Mouse (Mus musculus): ENCODE measurements around the gene Wdr66.

The Wdr66 gene

GRCm38 (mm10) chr5:123364302-123364971, 112.5 kb downstream of the Wdr66 start:
- DNase-seq: no peak

GRCm38 (mm10) chr5:123368869-123369488, 117.1 kb downstream of the Wdr66 start:
- DNase-seq: peak; percentile 45

DNA sequence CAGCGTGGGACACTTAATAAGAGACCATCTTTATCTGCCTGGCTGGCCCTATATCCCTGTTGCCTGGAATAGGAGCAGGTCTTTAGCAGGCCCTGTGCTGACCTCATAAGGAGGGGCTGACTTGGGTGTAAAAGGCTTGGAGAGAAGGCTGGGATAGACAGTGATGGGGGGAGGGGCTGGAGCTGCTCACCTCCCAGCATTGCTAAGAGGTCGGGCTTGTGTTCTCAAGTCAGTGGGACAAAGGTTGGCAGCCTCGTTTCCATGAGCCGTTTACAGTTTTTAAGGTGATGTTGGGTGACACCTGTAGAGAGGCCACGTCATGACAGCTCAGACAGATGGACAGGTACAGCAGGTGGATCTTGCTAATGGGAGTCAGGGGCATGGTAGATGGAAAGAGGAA, 118.1 kb downstream of the Wdr66 start:
- DNase-seq: no peak

DNA sequence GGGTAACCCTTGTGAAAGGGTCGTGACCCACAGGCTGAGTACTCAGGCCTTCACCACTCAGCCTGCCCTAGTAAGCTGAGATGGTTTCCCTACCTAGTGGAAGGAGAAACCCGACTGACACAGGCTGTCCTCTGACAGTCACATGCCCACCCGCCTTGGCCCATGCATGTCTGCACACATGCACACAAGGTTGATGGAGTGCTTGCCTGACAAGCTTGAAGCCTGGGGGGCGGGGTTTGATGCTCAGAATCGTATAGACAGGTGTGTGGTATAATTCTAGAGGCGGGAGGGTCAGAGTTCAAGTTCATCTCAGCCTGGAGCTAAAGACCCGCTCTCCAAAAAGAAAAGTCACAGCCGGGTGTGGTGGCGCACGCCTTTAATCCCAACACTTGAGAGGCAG, 123.4 kb downstream of the Wdr66 start:
- DNase-seq: no peak

DNA sequence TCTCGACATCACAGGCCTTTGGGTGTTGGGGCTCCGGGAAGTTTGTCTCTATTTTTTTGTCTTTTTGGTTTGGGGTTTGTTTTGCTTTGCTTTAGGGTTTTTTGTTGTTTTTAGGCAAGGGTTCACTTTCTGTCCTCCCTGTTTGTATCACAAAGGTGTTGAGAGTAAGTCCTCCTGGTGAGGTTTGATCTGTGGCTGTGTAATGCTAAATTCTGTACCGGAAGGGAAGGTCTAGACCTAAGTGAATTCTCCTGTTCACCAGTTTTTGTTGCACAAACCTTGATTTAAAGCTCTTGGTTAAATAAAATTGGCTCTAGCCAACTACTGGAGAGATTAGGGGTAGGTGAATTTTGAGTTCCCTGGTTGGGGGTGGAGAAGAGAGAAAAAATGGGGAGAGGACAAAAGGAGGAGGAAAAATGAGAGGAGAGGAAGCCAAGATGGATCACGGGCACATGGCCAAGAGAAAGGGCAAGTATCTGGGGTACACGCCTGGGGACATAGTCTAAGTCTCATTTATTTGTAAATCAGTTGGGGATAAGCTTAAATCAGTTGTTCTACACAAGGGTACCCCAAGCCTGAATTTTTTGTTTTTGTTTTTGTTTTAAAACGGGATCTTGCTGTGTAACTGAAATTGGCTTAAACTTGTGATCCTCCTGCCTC, 124.0 kb downstream of the Wdr66 start:
- no peak for DNase-seq

DNA sequence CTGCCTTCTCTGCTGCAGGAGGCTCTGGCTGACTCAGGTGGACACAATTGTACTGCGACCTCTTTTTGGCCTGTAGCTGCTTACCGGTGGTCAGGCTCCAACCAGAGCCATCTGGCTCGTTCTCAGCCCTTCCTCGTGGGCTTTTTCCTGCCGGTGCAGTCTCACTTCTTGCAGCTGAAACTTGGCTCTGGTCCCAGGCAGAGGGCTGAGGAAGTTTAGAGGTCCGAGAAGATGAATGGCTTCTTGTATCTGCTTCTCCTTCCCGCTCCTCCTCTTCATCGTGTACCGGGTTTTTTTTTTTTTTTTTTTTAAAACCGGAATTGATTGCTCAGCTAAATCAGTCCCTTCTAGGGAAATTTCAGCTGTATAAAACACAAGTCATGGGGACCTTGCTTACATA, 124.7 kb downstream of the Wdr66 start:
- DNase-seq: peak; percentile 85

Data from layer of hippocampus, adult 9-11 months (tissue).